Mouse (Mus musculus): Measurements from ENCODE around the gene Zfp819.

DNA sequence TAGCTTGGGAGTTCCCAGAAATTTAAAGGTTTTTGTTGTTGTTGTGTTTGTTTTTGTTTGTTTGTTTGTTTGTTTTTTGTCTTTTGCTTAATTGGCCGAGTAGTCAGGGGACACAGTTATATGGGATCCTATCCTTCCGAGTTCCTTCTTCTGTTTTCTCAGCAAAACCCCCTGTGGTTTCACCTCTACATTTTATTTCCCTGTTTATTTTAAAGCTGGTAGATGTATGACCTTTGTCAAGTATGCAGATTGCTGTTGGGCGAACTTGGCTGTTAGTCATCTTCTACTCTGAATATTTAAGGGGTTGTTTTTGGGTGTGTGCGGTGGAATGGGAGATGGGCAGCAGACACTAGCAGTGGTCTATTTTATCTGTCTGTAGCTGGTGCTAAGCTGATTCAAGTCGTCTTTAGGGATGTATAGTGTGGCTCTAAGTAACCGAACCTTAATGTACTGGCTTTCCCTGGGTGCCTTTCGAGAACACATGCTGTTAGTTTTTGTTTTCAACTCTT, 1.4 kb downstream of the Zfp819 start:
- TF ChIP-seq CTCF (conservative IDR thresholded peaks at IDR 0.05; ENCODE audit: insufficient read depth, insufficient read length, low read depth, low read length) = no peak
- TF ChIP-seq POLR2A (IDR thresholded peaks at IDR 0.05; ENCODE audit: low read depth, low read length) = no peak

Data from kidney, adult 2 months (tissue).